Mouse (Mus musculus) fat pad, adult 2 months (tissue): ENCODE results near the gene Utp4.

Experiments
- DNase-seq: peaks from one replicate; pipeline ENCODE4 v3.0.0-alpha.2; 2011; ENCODE audit warnings: low read depth, low spot score; ENCODE audit errors: extremely low read depth

The Utp4 gene

DNA sequence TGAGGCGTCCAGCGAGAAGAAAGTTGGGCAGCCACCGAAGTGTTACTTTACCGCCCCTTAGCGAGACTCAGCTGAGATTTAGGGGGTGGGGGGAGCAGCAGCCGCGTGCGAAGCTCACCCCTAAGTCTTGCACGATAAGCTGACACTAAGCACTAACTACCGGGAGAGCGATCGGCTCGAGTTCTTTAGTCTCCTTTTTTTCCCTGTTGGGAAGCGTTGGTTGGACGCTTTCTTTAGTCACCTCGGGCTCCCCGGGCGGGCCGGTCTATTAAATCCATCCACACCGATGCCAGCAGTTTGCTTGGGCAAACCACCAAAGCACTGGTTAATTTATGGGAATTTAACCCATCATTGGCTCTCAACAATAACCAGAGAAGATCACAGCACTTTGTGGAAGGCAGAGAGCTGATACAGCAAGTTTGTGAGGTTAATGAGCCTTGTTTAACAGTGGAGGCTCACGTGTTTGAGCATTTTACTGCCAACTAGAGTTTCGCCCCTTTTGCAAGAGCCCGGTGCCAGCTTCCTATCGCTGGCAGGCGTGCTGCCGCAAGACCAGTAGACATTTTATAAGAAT, 43.1 kb downstream of the Utp4 start:
- DNase-seq, result no peak

DNA sequence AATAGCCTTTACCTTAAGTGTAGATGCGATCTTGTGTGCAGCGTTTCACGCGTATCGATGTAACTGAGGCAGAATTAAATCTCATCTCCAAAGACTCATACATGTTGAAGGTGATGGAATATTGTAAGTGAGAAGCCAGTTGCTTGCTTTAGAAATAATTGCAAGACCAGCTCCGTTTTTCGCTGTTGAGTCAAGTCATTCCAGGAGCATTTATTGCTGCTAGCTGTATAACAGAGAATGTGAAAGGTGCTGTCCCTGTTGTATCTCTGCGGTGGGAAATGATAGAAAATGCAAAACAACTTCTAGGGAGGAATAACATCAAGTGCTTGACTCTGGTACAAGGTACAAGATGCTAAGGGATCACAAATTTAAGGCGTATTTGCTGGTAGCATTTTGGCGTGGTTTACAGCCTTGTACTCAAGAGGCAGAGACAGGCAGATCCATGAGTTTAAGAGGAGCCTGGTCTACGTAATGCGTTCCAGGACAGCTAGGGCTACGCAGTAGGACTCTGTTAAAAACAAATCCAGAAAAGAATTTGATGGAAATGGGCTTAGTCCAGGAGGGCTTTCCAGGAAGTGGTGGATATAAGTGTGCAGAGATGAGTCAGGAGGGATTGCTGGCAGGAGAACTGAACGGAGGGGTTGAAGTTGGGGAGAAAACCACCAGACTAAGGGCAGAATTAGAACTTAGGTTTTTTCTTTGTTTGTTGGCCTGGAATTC, 43.8 kb downstream of the Utp4 start:
- DNase-seq, result no peak

DNA sequence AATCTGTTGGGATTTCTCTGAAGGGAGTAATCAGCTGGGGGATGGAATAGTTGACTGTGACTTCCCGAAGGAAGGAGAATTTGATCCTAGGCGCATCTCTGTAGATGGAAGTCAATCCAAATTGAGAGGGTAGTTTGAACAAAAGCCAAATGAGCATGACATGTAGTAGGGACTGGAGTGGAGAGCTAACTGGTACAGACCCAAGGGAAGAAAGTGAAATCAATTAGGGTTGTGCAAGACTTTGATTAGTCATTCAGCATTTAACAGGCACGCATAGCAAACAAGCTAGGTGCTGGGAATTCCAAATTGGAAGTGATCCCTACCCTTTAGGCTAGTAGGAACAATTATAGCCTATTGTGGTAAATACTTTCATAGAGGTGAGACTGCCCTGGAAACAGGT, 48.4 kb downstream of the Utp4 start:
- peak; percentile 71 for DNase-seq

DNA sequence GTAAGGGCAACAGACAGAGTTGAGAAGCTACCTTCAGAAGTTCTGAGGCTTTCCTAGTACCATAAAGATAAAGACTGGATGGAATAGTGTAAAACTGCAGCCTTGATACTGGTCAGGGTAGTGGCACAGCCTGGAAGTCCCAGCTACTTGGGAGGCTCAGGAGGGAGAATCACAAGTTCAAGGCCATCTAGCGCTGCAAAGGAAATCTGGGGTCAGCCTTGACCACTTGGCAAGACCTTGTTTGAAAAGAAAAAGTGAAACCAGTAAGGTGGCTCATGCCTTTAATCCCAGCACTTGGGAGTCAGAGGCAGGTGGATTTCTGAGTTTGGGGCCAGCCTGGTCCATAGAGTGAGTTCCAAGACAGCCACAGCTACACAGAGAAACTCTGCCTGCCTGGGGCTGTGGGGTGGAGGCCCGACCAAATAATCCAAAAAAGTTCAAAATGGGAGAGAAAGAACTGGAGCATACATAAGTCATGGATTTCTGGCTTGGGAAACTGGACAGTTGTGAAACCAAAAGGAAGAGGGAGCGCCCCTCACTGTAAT, 50.5 kb downstream of the Utp4 start:
- DNase-seq, result no peak

DNA sequence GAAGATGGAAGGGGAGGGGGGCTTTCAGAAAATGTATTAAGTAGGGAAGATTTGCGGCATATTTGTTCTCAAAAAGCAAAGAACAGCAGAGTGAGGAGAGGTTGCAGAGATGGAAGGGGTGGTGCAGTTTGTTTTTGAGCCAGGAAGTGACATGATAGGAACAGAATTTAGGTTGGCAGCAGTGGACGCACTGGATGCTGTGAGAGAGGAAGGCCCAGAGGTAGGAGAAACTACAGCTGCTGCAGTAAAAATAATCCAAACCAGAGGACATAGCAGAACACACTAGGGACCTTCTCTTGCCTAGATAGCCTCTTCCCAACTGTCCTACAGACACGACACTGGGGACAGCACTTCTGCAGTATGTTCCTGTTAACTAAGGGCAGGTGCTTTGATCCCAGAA, 51.3 kb downstream of the Utp4 start:
- no peak for DNase-seq

DNA sequence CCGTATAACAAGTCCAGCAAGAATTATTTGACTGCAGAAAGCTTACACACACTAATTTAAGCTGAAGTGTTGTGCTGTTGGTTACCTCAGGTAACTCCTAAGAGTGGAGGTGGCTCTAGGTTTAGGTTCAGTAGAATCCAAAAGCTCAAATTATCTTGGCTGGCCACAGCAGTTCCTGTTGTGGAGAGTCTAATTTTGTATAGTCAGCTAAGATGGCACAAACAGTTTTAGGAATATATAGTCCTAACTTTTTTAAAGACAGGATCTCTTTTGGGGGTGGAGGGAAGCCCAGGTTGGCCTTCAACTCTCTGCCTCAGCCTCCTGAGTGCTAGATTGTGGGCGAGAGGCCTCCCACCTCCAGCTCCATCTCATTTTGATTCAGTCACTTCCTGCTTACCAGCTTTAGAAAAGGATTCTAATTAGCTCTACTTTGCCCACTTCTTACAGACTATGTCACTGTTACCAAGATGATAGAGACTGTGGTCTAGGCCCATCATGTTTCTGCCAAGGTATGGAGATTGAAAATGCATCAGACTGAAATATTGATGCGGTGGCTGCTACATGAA, 55.3 kb downstream of the Utp4 start:
- no peak for DNase-seq

DNA sequence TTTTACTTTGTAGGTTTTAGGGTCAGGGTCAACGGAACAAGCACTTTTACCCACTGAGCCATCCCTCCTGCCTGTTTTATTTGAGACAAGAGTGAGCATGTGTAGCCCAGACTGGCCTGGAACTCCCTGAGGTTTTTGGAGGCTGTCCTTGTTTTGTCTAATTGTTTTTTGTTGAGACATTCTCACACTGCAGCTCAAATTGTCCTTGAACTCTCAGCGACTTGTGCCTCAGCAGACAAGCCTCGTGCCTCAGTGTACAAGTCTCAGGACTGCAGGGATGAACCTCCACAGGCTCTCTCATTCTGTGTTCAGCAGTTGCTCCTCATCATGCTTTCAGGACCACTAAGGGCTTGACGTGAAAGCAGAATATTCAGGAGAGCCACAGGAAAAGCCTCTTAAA, 58.3 kb downstream of the Utp4 start:
- no peak for DNase-seq

DNA sequence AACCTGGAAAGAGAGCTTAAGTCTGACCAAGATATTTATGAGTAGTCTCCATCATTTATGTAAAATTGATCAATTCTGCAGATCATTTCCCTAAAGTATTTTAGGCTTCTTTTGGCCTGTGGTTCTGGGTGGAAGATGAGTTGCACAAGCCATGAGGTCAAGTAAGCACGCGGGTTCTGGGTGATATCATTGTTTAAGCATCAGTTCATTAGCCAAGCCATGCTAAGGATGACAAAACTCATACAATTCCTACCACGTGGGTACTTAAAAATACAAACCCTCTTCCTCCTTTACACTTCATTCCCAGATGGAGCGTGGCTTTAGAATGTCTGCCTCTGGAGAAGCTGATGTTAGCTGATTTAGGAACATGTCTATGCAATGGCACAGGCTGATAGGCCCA, 60.1 kb downstream of the Utp4 start:
- no peak for DNase-seq

DNA sequence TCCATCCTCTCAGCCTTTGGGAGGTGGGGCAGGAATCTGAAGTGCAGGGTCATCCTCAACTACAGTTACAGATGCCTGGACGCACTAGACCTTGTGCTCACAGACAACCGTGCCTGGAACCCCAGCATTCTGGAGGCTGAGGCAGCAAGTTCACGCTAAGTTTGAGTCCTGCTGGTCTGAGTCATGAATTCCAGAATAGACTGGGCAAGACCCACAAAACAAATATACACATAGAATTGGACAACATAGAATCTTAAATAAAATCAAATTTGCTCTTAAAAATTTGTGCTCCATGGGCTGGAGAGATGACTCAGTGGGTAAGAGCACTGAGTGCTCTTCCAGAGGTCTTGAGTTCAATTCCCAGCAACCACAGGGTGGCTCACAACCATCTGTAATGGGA, 63.6 kb downstream of the Utp4 start:
- DNase-seq, result no peak

DNA sequence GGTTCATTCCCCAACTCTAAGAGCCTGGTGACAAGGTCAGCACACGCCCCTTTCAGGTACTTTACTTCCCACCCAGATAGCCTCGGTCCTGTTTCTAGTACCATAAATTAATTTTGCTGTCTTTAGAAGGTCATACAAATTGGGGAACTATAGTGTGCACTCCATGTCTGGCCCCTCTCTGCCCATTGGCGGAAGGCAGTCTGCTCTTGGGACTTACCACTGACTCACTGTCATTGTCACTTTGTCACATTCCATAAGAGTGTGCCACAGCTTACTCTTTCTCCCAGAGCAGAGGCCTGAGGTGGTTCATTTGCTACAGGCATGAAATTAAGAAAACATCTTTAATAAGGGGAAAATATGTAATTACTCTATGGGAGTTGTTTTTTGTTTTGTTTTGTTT, 64.8 kb downstream of the Utp4 start:
- DNase-seq, result no peak

DNA sequence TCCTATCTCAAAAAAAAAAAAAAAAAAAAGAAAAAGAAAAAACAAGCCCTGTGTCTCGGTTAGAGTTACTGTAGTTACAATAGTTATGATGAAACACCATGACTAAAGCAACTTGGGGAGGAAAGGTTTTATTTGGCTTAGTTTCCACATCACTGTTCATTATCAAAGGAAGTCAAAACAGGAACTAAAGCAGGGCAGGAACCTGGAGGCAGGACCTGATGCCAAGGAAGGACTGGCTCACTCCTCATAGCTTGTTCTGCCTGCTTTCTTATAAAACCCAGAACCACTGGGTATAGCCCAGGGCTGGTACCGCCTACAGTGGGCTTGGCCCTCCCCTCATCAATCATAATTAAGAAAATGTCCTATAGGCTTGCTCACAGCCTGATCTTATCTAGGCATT, 66.2 kb downstream of the Utp4 start:
- DNase-seq, result peak; percentile 91

DNA sequence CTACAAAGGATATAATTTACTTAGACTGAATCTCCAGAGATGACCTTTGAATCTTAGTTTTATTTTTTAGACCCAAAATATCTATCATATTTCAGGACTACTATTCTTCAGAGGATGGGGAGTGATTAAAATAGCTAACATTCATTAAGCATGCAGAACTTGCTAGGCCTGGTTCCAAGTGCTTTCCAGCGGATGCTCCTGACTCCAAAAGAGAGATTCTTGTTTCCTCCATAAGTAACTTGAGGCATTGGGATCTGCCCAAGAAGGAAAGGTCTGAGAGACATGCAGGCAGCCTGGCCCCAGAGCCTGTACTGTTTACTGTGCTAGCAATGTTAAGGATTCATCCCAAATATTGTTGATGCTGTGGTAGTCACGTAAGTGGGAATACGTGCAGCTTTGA, 68.9 kb downstream of the Utp4 start:
- DNase-seq, result no peak

DNA sequence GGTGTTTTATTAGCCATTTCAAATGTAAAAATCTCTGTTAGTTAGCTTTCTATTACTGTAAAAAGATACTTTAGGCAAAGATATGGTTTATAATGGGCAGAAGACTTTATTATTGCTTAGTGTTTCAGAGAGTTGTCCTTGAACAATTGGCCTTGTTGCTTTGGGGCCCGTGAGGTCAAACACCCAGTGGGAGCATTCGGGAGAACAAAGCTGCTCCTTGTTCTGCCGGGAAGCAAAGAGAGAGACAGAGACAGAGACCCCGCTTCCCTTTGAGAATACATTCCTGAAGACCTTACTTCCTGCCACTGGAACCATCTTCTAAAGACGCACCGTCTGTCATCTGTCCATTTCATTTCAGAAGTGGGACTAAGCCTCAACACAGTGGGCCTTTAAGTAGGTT, 69.9 kb downstream of the Utp4 start:
- DNase-seq, result no peak

DNA sequence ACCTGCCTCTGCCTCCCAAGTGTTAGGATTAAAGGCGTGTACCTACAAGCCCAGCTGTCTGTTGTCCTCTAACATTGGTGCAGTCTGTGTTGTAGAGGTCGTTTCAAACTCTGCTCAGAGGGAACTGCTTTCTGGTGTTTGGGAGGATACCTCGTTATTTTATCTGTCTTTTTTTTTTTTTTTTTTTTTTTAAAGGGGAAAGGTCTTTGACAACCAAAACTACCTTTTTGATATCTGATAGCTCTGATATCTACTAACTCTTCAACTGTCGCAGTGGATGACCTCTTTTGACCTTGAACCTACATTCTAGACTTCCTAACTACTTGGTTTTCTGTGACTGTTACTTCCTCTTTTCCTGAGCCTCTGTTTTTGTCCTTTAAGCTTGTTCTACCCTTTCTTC, 71.1 kb downstream of the Utp4 start:
- no peak for DNase-seq

DNA sequence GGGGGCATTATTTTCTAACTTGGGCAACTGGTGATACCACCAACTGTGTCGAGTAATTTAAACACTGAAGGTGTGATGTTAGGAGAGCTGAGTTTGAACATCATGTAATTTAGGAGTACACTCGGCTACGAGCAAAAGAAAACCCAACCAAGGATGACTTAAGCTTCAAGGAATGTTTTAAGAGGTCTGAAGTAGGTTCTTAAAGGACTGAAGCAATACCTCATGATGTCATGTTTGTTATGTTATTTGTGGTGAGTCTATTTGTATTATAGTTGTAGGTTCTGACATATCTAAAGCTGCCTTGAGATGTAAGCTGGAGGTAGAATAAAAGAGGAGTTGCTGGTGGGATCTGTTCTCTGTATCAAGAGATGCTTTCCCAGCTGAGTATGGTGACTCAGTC, 76.5 kb downstream of the Utp4 start:
- no peak for DNase-seq

DNA sequence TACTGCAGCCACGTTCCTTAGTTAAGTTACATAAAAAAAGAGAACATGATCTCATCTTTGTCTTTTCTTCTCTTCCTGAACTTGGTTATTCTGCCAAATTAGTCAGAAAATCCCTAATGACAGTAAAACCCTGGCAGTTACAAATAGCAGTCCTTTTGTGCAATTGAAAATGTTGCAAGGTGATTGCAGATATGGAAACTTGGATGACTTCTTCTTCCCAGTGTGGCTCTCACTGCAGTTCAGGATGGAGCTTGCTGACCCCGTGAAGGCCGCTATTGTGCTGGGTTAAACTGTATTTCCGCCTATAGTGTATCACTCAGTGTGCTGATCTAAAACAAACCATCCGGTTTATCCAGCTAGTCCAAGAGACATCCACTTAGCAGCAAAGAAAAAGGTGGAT, 78.5 kb downstream of the Utp4 start:
- peak; percentile 49 for DNase-seq
